Mouse (Mus musculus): ENCODE data around the gene Ezh1.

Ezh1 gene

GRCm38 (mm10) chr11:101245855-101246701, 19.8 kb upstream of the Ezh1 start, which contains the start of gene Ramp2:
Ramp2 (plus strand) TSS chr11:101246028.
- peak; percentile 63 for DNase-seq

- no peak for DNase-seq
Measured at GRCm38 (mm10) chr11:101245071-101245470, 18.8 kb upstream of the Ezh1 start.

GRCm38 (mm10) chr11:101238071-101238647, 11.9 kb upstream of the Ezh1 start:
- DNase-seq: peak; percentile 14

- no peak for DNase-seq
Measured at GRCm38 (mm10) chr11:101236782-101237181, 10.5 kb upstream of the Ezh1 start.

GRCm38 (mm10) chr11:101235429-101235828, 9.2 kb upstream of the Ezh1 start:
- no peak for DNase-seq

- DNase-seq: no peak
Measured at GRCm38 (mm10) chr11:101234124-101234523, 7.9 kb upstream of the Ezh1 start.

- no peak for DNase-seq
Measured at GRCm38 (mm10) chr11:101233240-101233639, 7.0 kb upstream of the Ezh1 start.

- no peak for DNase-seq
Measured at GRCm38 (mm10) chr11:101232010-101232839, 6.0 kb upstream of the Ezh1 start.

GRCm38 (mm10) chr11:101230991-101231871, 5.0 kb upstream of the Ezh1 start:
- peak; percentile 36 for DNase-seq

- no peak for DNase-seq
Measured at GRCm38 (mm10) chr11:101230526-101230925, 4.3 kb upstream of the Ezh1 start.

GRCm38 (mm10) chr11:101230061-101230511, 3.8 kb upstream of the Ezh1 start:
- DNase-seq: no peak

- DNase-seq: no peak
Measured at GRCm38 (mm10) chr11:101229361-101229900, 3.2 kb upstream of the Ezh1 start.

GRCm38 (mm10) chr11:101225331-101226064, 765 bp downstream of the Ezh1 start:
- no peak for DNase-seq

GRCm38 (mm10) chr11:101224337-101224736, 1.9 kb downstream of the Ezh1 start:
- no peak for DNase-seq

- DNase-seq: no peak
Measured at GRCm38 (mm10) chr11:101221306-101221986, 4.8 kb downstream of the Ezh1 start.

GRCm38 (mm10) chr11:101220853-101221252, 5.4 kb downstream of the Ezh1 start:
- no peak for DNase-seq

- DNase-seq: no peak
Measured at GRCm38 (mm10) chr11:101218436-101219055, 7.7 kb downstream of the Ezh1 start.

GRCm38 (mm10) chr11:101216936-101217335, 9.3 kb downstream of the Ezh1 start:
- no peak for DNase-seq

- no peak for DNase-seq
Measured at GRCm38 (mm10) chr11:101211970-101212369, 14.3 kb downstream of the Ezh1 start.

- DNase-seq: no peak
Measured at GRCm38 (mm10) chr11:101200986-101201385, 25.3 kb downstream of the Ezh1 start.
